Mouse (Mus musculus) B cell, adult 67 days (primary cell): Measurements from ENCODE around the gene Gm10719. TPM values are rescaled to one million over a fixed set of nuclear protein-coding genes. Genes with fewer than 3 reads are reported as not detected.

Experiments
- total RNA-seq, 2 experiments: library from RNA; stranded (reverse); gene quantifications; 4 replicates each; pipeline ENCODE4 v1.2.4; 2023

Gm10719 gene
- total RNA-seq, result 1 to 10 TPM in 1 of 2 experiments, not detected in 1; 4.6 TPM

DNA sequence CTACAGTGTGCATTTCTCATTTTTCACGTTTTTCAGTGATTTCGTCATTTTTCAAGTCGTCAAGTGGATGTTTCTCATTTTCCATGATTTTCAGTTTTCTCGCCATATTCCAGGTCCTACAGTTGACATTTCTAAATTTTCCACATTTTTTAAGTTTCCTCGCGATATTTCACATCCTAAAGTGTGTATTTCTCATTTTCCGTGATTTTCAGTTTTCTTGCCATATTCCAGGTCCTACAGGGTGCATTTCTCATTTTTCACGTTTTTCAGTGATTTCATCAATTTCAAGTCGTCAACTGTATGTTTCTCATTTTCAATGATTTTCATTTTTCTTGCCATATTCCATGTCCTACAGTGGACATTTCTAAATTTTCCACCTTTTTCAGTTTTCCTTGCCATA lies at the start of gene Gm10719:
TSS of gene Gm10719 (plus strand) at position 301 of the 400 bp plus-strand sequence.

DNA sequence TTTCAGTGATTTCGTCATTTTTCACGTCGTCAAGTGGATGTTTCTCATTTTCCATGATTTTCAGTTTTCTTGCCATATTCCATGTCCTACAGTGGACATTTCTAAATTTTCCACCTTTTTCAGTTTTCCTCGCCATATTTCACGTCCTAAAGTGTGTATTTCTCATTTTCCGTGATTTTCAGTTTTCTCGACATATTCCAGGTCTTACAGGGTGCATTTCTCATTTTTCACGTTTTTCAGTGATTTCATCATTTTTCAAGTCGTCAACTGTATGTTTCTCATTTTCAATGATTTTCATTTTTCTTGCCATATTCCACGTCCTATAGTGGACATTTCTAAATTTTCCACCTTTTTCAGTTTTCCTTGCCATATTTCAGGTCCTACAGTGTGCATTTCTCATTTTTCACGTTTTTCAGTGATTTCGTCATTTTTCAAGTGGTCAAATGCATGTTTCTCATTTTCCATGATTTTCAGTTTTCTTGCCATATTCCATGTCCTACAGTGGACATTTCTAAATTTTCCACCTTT lies 16.7 kb upstream of the Gm10719 start, which contains the start of gene Gm10722:
TSS of gene Gm10722 (plus strand) at position 478 of the 528 bp plus-strand sequence.

GRCm38 (mm10) chr9:3002794-3003396 lies 14.3 kb upstream of the Gm10719 start, which contains the start of gene Gm11168:
TSS of gene Gm11168 (plus strand) at chr9:3003346.

DNA sequence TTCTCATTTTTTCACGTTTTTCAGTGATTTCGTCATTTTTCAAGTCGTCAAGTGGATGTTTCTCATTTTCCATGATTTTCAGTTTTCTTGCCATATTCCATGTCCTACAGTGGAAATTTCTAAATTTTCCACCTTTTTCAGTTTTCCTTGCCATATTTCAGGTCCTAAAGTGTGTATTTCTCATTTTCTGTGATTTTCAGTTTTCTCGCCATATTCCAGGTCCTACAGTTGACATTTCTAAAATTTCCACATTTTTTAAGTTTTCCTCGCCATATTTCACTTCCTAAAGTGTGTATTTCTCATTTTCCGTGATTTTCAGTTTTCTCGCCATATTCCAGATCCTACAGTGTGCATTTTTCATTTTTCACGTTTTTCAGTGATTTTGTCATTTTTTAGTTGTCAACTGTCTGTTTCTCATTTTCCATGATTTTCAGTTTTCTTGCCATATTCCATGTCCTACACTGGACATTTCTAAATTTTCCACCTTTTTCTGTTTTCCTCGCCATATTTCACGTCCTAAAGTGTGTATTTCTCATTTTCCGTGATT lies 4.4 kb upstream of the Gm10719 start, which contains the start of gene Gm10721:
TSS of gene Gm10721 (plus strand) at position 408 of the 547 bp plus-strand sequence.

DNA sequence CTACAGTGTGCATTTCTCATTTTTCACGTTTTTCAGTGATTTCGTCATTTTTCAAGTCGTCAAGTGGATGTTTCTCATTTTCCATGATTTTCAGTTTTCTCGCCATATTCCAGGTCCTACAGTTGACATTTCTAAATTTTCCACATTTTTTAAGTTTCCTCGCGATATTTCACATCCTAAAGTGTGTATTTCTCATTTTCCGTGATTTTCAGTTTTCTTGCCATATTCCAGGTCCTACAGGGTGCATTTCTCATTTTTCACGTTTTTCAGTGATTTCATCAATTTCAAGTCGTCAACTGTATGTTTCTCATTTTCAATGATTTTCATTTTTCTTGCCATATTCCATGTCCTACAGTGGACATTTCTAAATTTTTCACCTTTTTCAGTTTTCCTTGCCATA lies 1.9 kb upstream of the Gm10719 start, which contains the start of gene Gm10720:
TSS of gene Gm10720 (plus strand) at position 301 of the 400 bp plus-strand sequence.

DNA sequence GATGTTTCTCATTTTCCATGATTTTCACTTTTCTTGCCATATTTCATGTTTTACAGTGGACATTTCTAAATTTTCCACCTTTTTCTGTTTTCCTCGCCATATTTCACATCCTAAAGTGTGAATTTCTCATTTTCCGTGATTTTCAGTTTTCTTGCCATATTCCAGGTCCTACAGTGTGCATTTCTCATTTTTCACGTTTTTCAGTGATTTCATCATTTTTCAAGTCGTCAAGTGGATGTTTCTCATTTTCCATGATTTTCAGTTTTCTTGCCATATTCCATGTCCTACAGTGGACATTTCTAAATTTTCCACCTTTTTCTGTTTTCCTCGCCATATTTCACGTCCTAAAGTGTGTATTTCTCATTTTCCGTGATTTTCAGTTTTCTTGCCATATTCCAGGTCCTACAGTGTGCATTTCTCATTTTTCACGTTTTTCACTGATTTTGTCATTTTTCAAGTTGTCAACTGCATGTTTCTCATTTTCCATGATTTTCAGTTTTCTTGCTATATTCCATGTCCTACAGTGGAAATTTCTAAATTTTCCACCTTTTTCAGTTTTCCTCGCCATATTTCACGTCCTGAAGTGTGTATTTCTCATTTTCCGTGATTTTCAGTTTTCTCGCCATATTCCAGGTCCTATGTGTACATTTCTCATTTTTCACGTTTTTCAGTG lies 6.2 kb downstream of the Gm10719 start, which contains the start of gene Gm10718:
TSS of gene Gm10718 (plus strand) at position 236 of the 673 bp plus-strand sequence.

GRCm38 (mm10) chr9:3024912-3025467 lies 7.8 kb downstream of the Gm10719 start, which contains the start of gene Gm10717:
TSS of gene Gm10717 (plus strand) at chr9:3025417.

DNA sequence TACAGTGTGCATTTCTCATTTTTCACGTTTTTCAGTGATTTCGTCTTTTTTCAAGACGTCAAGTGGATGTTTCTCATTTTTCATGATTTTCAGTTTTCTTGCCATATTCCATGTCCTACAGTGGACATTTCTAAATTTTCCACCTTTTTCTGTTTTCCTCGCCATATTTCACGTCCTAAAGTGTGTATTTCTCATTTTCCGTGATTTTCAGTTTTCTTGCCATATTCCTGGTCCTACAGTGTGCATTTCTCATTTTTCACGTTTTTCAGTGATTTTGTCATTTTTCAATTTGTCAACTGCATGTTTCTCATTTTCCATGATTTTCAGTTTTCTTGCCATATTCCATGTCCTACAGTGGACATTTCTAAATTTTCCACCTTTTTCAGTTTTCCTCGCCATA lies 17.1 kb downstream of the Gm10719 start, which contains the start of gene Gm17535:
TSS of gene Gm17535 (plus strand) at position 301 of the 400 bp plus-strand sequence.

GRCm38 (mm10) chr9:3036577-3036976 lies 19.4 kb downstream of the Gm10719 start, which contains the start of gene Gm10715:
TSS of gene Gm10715 (plus strand) at chr9:3036877.

Other genes starting within 250 kb of the Gm10719 start
- gene Gm10722, start 16.5 kb upstream of the Gm10719 start, total RNA-seq, result not detected
- gene Gm11168, start 14.1 kb upstream of the Gm10719 start, total RNA-seq, result under 1 TPM in 1 of 2 experiments, not detected in 1; 0.96 TPM
- 1 to 10 TPM; 1.4 to 1.9 TPM for gene Gm10721, start 4.3 kb upstream of the Gm10719 start, total RNA-seq
- not detected for gene Gm10720, start 1.8 kb upstream of the Gm10719 start, total RNA-seq
- 1 to 10 TPM; 3.4 to 5.8 TPM for gene Gm10718, start 6.1 kb downstream of the Gm10719 start, total RNA-seq
- gene Gm10717, start 8.0 kb downstream of the Gm10719 start, total RNA-seq, result 1 to 10 TPM in 1 of 2 experiments, not detected in 1; 2.8 TPM
- gene Gm17535, start 17.2 kb downstream of the Gm10719 start, total RNA-seq, result not detected
- not detected for gene Gm10715, start 19.5 kb downstream of the Gm10719 start, total RNA-seq